Mouse (Mus musculus) spleen, adult 2 months (tissue): ENCODE results near the gene Hist2h4.

ENCODE experiments used
- CTCF ChIP-seq: fragments of 200-500 bp; IDR thresholded peaks from 2 replicates; pipeline ENCODE4 v1.5.1; 2011; ENCODE audit warnings: mild to moderate bottlenecking, inconsistent platforms; ENCODE audit not compliant: insufficient read depth, insufficient read length, insufficient replicate concordance; ENCODE audit errors: extremely low read depth
- POLR2A ChIP-seq: fragments of 200-500 bp; IDR thresholded peaks from 2 replicates; pipeline ENCODE4 v1.6.1; 2011; ENCODE audit warnings: low read depth, low read length, inconsistent platforms

DNA sequence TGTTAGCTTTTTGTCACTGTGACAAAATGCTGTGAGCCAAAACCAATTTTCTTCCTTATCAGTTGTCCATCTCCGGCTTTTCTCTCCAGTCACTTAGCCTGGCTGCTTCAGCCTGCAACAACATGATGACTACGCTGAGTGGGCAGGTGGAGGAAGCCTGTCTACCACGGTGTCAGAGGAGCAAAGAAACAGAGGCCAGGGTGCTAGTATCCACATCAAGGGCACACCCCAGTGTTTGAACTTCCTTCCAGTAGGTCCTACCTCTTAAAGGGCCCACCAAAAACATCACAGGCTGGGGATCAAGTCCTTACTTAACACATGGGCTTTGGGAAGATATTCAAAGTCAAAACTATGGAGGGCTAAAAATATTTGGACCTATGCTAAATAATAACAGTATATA, 46.3 kb upstream of the Hist2h4 start:
- TF ChIP-seq CTCF, result no peak
- no peak for TF ChIP-seq POLR2A
